Mouse (Mus musculus) spleen, adult 2 months (tissue): ENCODE data around the gene Zcchc14.

Experiments
- CTCF ChIP-seq: fragments of 200-500 bp; IDR thresholded peaks from 2 replicates; pipeline ENCODE4 v1.5.1; 2011; ENCODE audit warnings: mild to moderate bottlenecking, inconsistent platforms; ENCODE audit not compliant: insufficient read depth, insufficient read length, insufficient replicate concordance; ENCODE audit errors: extremely low read depth
- POLR2A ChIP-seq: fragments of 200-500 bp; IDR thresholded peaks from 2 replicates; pipeline ENCODE4 v1.6.1; 2011; ENCODE audit warnings: low read depth, low read length, inconsistent platforms

GRCm38 (mm10) chr8:121602411-121602810 lies 50.3 kb downstream of the Zcchc14 start:
- TF ChIP-seq POLR2A (no peak), CTCF (no peak)
